Mouse (Mus musculus) neural tube, embryonic 12.5 days (tissue): ENCODE results near the gene Galnt16. TPM values are rescaled to one million over a fixed set of nuclear protein-coding genes. Genes with fewer than 3 reads are reported as not detected.
A peak's percentile ranks its signal among the peaks of the same experiment; 100 is the strongest.

Source experiments
- ATAC-seq: fragments of 200-750 bp; cut with Nextera tagmentation; 2 replicates; pipeline ENCODE4 v1.8.0; 2017; ENCODE audit warnings: low read depth, mild to moderate bottlenecking, moderate TSS enrichment, moderate library complexity; ENCODE audit not compliant: low FRiP score
- H3K27ac ChIP-seq: fragments of 300-500 bp; sonication (generic); 2 replicates; pipeline ENCODE4 v1.5.1; 2016
- H3K27me3 ChIP-seq: fragments of 300-500 bp; sonication (generic); replicated peaks from 2 replicates; pipeline ENCODE4 v1.6.1; 2016; ENCODE audit warnings: mild to moderate bottlenecking
- H3K36me3 ChIP-seq: fragments of 300-500 bp; sonication (generic); 2 replicates; pipeline ENCODE4 v1.6.1; 2016; ENCODE audit warnings: mild to moderate bottlenecking
- H3K4me1 ChIP-seq: fragments of 300-500 bp; sonication (generic); 2 replicates; pipeline ENCODE4 v1.6.1; 2016
- H3K4me2 ChIP-seq: fragments of 300-500 bp; sonication (generic); replicated peaks from 2 replicates; pipeline ENCODE4 v1.6.1; 2016; ENCODE audit warnings: mild to moderate bottlenecking
- H3K4me3 ChIP-seq: fragments of 300-500 bp; sonication (generic); 2 replicates; pipeline ENCODE4 v1.5.1; 2016
- H3K9ac ChIP-seq: fragments of 300-500 bp; sonication (generic); 2 replicates; pipeline ENCODE4 v1.6.1; 2016; ENCODE audit warnings: mild to moderate bottlenecking
- H3K9me3 ChIP-seq: fragments of 300-500 bp; sonication (generic); 2 replicates; pipeline ENCODE4 v1.6.1; 2016; ENCODE audit warnings: mild to moderate bottlenecking
- WGBS: fragments of 180-500 bp; shearing (Covaris S2); methylation state at CpG from one replicate; pipeline ENCODE4 v1.1.7; 2016; 5-methylcytosine and 5-hydroxymethylcytosine counted together
- polyA plus RNA-seq: library from polyadenylated mRNA; unstranded; fragments of >200 nt; fragmentation: Nextera tagmentation; extraction: Ambion mirVana; gene quantifications from 2 replicates; pipeline ENCODE4 v1.2.1, GENCODE M21; 2016

Galnt16 gene
- polyA plus RNA-seq, 1 experiment from 2014 or later, result 22.6 TPM

DNA sequence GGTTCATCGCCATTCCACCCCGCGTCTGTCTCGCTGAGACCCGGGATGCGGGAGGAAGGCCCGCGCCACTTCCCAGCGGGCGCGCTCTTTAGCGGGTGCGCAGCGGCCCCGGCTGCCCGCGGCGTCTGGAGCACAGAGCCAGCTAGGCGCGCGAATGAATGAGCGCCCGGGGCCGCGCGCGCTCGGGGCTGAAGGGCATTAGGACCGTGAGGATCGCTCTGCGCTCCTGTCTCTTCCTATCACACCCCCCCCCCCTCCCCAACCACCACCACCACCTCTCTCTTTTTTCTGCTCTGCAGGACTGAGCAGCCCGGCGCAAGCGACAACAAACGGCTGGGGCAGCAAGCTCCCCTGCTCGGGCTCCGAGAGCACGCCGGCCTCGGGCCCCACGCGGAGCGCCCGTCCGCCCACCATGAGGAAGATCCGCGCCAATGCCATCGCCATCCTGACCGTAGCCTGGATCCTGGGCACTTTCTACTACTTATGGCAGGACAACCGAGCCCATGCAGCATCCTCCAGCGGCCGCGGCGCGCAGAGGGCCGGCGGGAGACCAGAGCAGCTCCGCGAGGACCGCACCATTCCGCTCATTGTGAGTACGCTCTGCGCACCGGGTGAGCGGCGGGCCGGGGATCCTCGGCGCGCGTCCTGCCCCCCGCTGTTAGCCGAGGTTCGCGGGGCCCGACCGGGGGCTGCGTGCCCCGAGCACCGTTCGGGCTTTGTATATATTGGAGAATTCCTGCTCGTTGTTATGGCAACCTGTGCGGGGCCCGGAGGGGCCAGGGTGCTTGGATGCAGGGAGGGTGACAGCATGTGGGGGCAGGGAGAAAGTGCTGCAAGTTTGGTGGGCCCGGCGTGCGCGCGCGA, 912 bp downstream of the Galnt16 start:
- peaks cover 10% of the 10 kb centered on the region for H3K4me1 ChIP-seq
- no peaks in the 10 kb centered on the region for H3K9me3 ChIP-seq
- H3K27me3 ChIP-seq, result peaks cover 30% of the 10 kb centered on the region
- H3K36me3 ChIP-seq, result no peaks in the 10 kb centered on the region
- peak; percentile 83 for ATAC-seq
- peak overlapping the region; percentile 90 for H3K4me2 ChIP-seq
- H3K9ac ChIP-seq, result peak overlapping the region; percentile 77
- peak overlapping the region; percentile 59; the same call in 1 of the 2 replicates for H3K27ac ChIP-seq
- WGBS, result under 1% methylated on average over 90 of the region's 90 CpGs
- peak overlapping the region; percentile 75 for H3K4me3 ChIP-seq

- peak overlapping the region; percentile 90 for H3K4me2 ChIP-seq
- peak; percentile 52 for ATAC-seq
- H3K4me3 ChIP-seq, result peak overlapping the region; percentile 75
- H3K36me3 ChIP-seq, result no peaks in the 10 kb centered on the region
- no peaks in the 10 kb centered on the region for H3K9me3 ChIP-seq
- peaks cover 30% of the 10 kb centered on the region for H3K27me3 ChIP-seq
- WGBS, result under 1% methylated on average over 43 of the region's 43 CpGs
- peak overlapping the region; percentile 59; the same call in 1 of the 2 replicates for H3K27ac ChIP-seq
- H3K9ac ChIP-seq, result peak overlapping the region; percentile 77
- peaks cover 10% of the 10 kb centered on the region for H3K4me1 ChIP-seq
Observed at GRCm38 (mm10) chr12:80519621-80520332, 1.7 kb downstream of the Galnt16 start.

DNA sequence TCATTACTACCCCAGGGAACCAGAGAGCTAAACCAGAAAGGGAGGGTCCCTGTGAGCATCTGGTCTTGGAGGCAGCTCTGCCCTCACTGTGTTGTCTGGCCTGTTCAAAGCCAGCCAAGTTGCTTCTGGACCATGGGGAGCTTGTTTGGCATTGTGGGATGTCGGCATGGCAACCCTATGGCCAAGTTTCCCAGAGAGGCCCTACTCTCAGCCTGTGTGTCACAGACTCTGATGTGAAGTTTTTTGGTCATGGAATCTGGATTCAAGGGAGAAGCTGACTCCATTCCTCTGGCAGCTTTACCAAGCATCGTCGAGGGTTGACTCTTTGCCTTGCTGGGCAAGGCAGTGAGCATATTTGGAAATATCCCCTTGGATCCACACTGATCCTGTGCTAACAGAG, 3.9 kb downstream of the Galnt16 start:
- Histone ChIP-seq H3K9me3 (no peaks in the 10 kb centered on the region), H3K36me3 (no peaks in the 10 kb centered on the region), H3K9ac (no peak overlapping the region), H3K4me2 (no peak overlapping the region), H3K27me3 (peaks cover 18% of the 10 kb centered on the region), H3K4me1 (peaks cover 18% of the 10 kb centered on the region), H3K27ac (no peak overlapping the region), H3K4me3 (no peak overlapping the region)
- ATAC-seq, result no peak
- WGBS, result 71% methylated on average over 3 of the region's 3 CpGs

- Histone ChIP-seq H3K36me3 (no peaks in the 10 kb centered on the region), H3K4me1 (peaks cover 29% of the 10 kb centered on the region), H3K27ac (no peak overlapping the region), H3K27me3 (0 out of 2 replicates have a peak, but pooled peaks cover 9% of the 10 kb centered on the region), H3K9me3 (no peaks in the 10 kb centered on the region), H3K4me2 (no peak overlapping the region), H3K9ac (no peak overlapping the region), H3K4me3 (no peak overlapping the region)
- 27% methylated on average over 12 of the region's 12 CpGs for WGBS
- ATAC-seq, result no peak
Observed at GRCm38 (mm10) chr12:80524276-80524921, 6.3 kb downstream of the Galnt16 start.

DNA sequence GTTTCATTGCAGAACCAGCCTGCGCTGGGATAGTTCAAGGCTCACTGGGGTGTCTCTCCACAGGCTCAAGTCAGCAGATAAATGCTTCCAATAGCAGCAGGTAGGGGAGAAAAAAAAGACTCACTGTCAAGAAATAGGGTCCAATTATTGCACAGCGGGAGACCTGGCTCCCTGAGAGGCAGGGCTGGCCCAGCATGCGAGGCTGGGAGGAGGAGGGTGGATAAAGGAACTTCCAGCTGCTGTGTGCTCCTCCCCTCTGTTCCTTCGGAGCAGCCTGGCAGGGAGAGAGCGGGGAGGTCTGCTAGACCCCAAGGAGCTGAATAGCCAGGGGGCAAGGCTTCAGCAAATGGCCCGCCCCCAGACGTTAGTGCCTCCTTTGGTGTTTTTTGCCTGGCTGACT, 7.4 kb downstream of the Galnt16 start:
- 0 out of 2 replicates have a peak, but pooled peaks cover 9% of the 10 kb centered on the region for H3K27me3 ChIP-seq
- H3K27ac ChIP-seq, result no peak overlapping the region
- H3K4me1 ChIP-seq, result peaks cover 19% of the 10 kb centered on the region
- H3K4me2 ChIP-seq, result peak overlapping the region; percentile 10; the same call in 1 of the 2 replicates
- H3K9me3 ChIP-seq, result no peaks in the 10 kb centered on the region
- no peaks in the 10 kb centered on the region for H3K36me3 ChIP-seq
- 4% methylated on average over 7 of the region's 7 CpGs for WGBS
- no peak overlapping the region for H3K9ac ChIP-seq
- H3K4me3 ChIP-seq, result no peak overlapping the region
- ATAC-seq, result 0 out of 2 replicates have a peak, but pooled peaks have one; percentile 46

GRCm38 (mm10) chr12:80526511-80526910, 8.4 kb downstream of the Galnt16 start:
- Histone ChIP-seq H3K9me3 (no peaks in the 10 kb centered on the region), H3K4me1 (peaks cover 19% of the 10 kb centered on the region), H3K27me3 (0 out of 2 replicates have a peak, but pooled peaks cover 6% of the 10 kb centered on the region), H3K36me3 (no peaks in the 10 kb centered on the region), H3K27ac (no peak overlapping the region), H3K4me3 (no peak overlapping the region), H3K4me2 (no peak overlapping the region), H3K9ac (no peak overlapping the region)
- WGBS, result 71% methylated on average over 2 of the region's 2 CpGs
- ATAC-seq, result no peak

- H3K4me2 ChIP-seq, result no peak overlapping the region
- no peak overlapping the region for H3K9ac ChIP-seq
- no peaks in the 10 kb centered on the region for H3K27me3 ChIP-seq
- H3K36me3 ChIP-seq, result no peaks in the 10 kb centered on the region
- H3K27ac ChIP-seq, result no peak overlapping the region
- no peaks in the 10 kb centered on the region for H3K9me3 ChIP-seq
- H3K4me3 ChIP-seq, result no peak overlapping the region
- H3K4me1 ChIP-seq, result peaks cover 19% of the 10 kb centered on the region
- 78% methylated on average over 5 of the region's 5 CpGs for WGBS
- ATAC-seq, result no peak
Observed at GRCm38 (mm10) chr12:80527727-80528389, 9.8 kb downstream of the Galnt16 start.

- no peak for ATAC-seq
- 72% methylated on average over 2 of the region's 2 CpGs for WGBS
- no peaks in the 10 kb centered on the region for H3K9me3 ChIP-seq
- no peak overlapping the region for H3K27ac ChIP-seq
- H3K27me3 ChIP-seq, result no peaks in the 10 kb centered on the region
- no peaks in the 10 kb centered on the region for H3K36me3 ChIP-seq
- H3K4me1 ChIP-seq, result peaks cover 19% of the 10 kb centered on the region
- H3K9ac ChIP-seq, result no peak overlapping the region
- H3K4me3 ChIP-seq, result no peak overlapping the region
- H3K4me2 ChIP-seq, result no peak overlapping the region
Observed at GRCm38 (mm10) chr12:80530052-80530451, 12.0 kb downstream of the Galnt16 start.

DNA sequence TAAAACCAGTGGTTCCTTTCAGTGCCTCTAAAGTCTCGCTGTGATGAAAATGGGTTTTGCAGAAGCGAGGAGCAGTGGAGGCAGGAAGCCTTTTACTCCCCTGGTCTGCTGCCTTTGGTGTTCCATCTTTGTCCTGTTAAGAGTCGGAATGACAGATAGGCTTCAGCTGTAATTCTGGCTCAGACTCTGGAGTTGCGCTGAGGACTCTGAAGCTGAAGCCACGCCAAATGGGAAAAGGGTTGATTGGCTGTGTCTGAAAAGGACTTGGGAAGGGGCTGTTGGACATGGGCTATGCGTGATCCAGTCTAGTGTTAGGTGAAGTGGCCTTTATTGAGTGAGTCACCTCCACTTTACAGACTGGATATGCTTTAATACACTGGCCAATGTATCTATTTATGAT, 12.6 kb downstream of the Galnt16 start:
- Histone ChIP-seq H3K4me3 (no peak overlapping the region), H3K9me3 (no peaks in the 10 kb centered on the region), H3K36me3 (no peaks in the 10 kb centered on the region), H3K9ac (no peak overlapping the region), H3K27ac (no peak overlapping the region), H3K4me2 (no peak overlapping the region), H3K27me3 (no peaks in the 10 kb centered on the region), H3K4me1 (peaks cover 14% of the 10 kb centered on the region)
- no peak for ATAC-seq
- WGBS, result 71% methylated on average over 6 of the region's 6 CpGs

- Histone ChIP-seq H3K4me3 (no peak overlapping the region), H3K4me1 (peaks cover 11% of the 10 kb centered on the region), H3K36me3 (no peaks in the 10 kb centered on the region), H3K27me3 (no peaks in the 10 kb centered on the region), H3K9ac (no peak overlapping the region), H3K4me2 (no peak overlapping the region), H3K27ac (no peak overlapping the region), H3K9me3 (no peaks in the 10 kb centered on the region)
- 82% methylated on average over 10 of the region's 10 CpGs for WGBS
- ATAC-seq, result no peak
Observed at GRCm38 (mm10) chr12:80531585-80531984, 13.5 kb downstream of the Galnt16 start.

DNA sequence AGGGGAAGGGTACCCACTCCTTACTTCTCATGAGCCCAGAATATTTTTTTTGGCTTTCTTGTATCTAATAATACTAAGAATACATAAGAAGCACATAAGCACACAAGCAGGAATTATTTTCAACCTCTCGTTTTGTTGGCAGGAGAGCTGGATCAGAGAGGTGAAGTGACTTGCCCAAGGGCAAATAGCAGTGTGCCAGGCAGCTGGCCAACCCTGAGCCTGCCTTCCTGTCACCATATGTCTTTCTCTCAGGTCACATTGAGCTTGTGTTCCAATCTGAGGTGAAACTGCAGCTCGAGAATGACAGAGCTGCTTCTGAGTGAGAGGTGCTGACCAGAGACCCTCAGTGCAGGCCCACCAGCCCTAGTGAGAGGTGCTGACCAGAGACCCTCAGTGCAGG, 15.8 kb downstream of the Galnt16 start:
- Histone ChIP-seq H3K27me3 (no peaks in the 10 kb centered on the region), H3K27ac (no peak overlapping the region), H3K36me3 (no peaks in the 10 kb centered on the region), H3K4me3 (no peak overlapping the region), H3K9me3 (no peaks in the 10 kb centered on the region), H3K9ac (no peak overlapping the region), H3K4me1 (no peaks in the 10 kb centered on the region), H3K4me2 (no peak overlapping the region)
- 69% methylated on average over 2 of the region's 2 CpGs for WGBS
- ATAC-seq, result no peak
